Mouse (Mus musculus) gonadal fat pad, adult 2 months (tissue): ENCODE results near the gene Mgp. TPM values are rescaled to one million over a fixed set of nuclear protein-coding genes. Genes with fewer than 3 reads are reported as not detected.

Source experiments
- DNase-seq: peaks from one replicate; pipeline ENCODE4 v3.0.0-alpha.2; 2012; ENCODE audit warnings: low read depth
- polyA plus RNA-seq: library from polyadenylated mRNA; depleted of rRNA; stranded (reverse); fragments of >200 nt; gene quantifications from 2 replicates; pipeline ENCODE4 v1.2.3, GENCODE M21; 2012; rRNA removed

Gene Mgp
- polyA plus RNA-seq, 1 experiment = 1,037 TPM

DNA sequence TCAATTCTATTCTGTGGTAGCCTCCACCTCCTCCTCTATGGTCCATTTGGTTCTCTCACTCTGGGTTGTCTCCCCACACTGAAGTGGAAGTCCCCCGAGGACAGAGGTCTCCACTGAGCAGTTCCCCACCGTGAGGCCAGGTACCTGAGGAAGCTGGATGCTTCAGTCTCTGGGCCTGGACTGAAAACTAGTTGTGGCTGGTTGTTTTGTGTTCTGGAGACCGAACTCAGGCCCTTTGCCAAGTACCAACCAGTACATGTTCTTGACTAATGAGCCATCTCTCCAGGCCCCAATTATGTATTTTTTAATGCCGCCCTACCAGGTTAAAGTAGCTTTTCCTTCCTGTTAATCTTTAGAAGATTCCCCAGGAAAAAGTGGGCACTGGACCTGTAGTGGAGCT lies 23.3 kb downstream of the Mgp start:
- no peak for DNase-seq

DNA sequence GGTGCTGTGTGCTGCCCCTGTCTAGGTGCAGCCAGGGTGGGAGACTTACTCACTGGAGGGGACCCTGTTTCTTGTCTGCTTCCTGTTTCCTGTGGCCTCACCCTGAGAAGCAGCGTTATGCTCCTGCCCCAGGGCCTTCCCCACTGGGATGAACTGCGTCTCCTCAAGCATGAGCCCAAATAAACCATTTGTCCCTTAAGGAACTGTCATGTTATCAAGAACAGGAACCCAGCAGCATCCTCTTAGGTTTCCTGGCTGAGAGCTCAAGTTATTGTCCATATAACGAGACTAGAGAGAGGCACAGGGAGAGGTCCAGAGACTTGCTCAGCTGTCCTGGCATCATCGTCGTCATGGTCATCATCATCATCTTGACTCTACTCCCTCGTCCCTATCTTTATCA lies 25.4 kb downstream of the Mgp start:
- DNase-seq = no peak

DNA sequence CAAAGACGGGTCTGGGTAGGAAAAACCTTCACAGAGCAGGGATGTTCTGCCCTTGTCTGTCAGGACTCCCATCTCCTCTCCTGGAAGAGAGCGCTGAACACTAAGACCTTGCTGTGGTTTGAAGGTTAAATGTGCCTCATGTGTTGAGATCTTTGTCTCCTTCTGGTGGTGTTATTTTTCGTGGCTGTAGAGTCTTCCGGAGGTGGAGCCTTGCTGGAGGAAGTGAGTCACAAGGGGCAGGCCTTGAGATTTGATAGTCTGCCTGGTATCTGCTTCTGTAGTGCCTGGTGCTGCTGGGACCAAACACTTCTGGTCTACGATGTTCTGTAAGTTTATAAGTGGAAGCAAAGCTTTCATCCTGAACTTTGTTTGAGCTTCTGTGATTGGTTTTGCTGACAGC lies 26.7 kb downstream of the Mgp start:
- DNase-seq = no peak

DNA sequence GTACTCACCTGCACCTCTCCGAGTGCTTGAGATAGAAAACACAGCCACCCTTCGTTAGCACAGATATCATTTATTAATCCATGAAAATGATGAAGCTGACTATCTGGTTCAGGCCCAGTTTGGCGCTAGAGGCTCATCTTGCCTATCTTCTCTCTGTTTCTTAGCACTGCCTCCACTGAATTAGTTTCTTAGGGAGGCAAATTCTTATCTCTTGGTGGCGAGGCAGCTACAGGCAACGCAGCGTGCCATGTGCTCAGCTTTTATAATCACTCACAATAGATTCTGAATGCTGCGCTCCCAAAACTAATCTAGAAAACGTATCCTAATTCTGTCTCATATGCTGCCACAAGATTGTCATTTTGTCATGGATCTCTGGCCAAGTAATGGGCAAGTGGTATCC lies 27.2 kb downstream of the Mgp start:
- DNase-seq = no peak

DNA sequence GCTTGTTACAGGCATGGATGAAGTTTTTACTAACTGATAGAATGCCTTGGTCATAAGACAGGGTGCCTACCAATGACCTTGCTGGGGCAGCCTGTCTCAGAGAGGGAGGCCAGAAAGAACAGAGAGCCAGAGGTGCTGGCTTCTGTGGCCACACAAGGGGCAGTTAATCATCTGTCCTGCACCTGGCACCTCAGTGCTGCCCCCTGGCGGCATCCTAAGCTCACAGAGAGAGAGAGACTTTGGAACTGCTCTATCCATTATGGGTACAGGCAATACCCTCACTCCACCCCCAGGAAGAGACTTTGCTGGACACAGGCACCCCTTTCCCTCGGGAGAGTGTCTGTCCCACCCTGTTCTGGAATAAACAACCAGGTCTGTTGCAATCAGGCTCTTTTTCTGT lies 27.8 kb downstream of the Mgp start:
- no peak for DNase-seq

DNA sequence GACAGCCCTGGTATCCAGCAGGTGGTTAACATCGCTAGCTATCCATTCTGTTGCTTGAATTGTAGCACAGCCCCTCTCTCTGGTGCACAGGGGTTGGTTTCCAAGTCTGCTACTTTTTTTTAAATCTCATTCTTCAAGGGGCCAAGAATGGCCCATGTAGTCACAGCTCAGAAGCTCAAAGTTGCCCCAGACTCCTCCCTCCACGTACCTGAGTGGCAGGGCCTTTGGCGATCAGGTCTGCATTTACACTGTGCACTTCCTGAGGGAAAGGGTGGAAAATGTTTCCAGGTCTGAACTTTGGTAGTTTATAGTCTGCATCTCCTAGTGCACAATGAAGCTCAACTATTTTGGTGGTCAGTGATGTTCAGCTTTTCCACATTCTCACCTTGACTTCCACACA lies 28.4 kb downstream of the Mgp start:
- no peak for DNase-seq

DNA sequence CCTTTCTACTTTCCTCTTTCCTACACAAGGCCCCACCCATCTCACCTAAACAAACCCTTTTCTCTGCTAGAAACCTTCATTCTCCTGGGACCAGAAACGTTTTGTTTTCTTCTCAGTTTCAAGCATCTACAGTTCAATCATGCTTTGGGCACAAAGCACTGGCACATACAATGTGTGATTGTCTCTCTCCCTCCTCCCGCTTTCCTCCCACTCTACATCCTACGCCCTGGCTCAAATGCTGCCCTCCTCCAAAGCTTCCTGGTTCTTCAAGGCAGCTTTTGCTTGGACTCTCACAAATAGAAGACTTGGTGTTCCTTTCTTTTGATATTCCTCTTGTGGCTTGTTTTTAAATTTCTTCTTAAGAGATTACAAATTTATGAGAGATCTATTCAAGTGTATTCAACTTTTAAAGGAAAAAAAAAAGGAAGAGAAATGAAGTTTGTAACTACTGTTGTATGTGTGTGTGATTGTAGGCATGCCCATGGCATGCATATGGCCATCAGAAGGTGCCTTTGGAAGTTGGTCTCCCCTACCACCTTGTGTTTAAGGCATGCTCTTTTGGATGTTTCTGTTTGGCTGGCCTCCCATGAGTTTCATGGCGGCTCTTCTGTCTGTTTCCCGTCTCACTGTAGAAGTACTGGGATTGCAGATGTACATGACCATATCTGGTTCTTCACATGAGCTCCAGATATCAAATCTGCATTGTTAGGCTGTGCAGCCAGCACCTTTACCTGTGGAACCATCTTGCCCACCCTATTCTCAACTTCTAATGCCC lies 29.7 kb downstream of the Mgp start:
- DNase-seq = no peak

DNA sequence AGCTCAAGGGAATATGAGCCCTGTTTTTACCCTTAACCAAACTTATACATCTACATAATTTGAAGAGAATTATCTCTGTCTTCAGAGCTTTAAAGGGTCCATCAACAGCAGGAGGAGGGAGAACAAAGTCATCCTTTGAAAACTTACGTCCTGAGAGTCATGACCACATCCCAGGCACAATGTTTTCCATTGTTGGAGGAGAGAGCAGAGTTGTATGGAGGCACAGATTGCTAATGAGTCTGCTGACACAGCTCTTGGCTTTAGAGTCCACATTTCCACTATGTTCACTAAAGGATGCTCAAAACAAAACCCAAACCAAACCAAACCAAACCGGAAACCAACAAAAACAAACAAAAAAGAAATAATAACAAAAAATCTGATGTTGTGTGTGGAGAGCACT lies 30.7 kb downstream of the Mgp start:
- DNase-seq = no peak

DNA sequence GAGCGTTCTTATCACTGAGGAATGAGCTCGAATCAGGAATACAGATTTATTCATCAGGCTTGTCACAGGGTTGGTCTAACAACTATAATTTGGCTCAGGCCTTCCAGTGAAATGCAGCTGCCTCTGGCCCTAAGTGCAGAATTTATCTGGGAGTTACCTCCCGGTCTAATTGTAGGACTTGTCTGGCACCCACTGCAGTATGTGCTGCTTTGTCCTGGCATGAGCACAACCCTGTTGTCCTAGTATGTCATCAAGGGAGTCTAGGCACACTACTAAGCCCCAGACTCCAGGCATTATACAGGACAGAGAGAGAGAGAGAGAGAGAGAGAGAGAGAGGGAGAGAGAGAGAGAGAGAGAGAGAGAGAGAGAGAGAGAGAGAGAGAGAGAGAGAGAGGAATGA lies 38.3 kb downstream of the Mgp start:
- DNase-seq = no peak

DNA sequence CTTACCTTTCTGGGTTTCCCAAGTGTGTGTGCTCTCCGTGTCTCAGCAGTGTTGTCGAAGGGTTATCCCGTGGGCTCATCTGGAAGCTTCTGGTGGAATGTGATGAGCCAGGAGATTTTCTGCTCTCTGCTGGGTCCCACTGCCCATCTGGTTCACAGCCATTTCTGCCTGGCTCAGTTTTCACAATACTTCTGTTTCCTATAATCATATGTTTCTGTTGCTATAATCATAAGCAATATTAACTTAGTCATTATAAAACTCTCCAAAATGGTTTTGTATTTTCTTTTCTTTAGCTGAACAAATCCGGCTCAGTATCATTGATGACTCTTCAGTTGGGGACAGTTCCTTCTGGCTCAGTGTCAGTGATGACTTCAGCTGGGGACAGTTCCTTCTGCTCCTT lies 40.3 kb downstream of the Mgp start, which contains the start of gene Smco3:
TSS of gene Smco3 (minus strand) at position 101 of the 400 bp plus-strand sequence.
- no peak for DNase-seq

DNA sequence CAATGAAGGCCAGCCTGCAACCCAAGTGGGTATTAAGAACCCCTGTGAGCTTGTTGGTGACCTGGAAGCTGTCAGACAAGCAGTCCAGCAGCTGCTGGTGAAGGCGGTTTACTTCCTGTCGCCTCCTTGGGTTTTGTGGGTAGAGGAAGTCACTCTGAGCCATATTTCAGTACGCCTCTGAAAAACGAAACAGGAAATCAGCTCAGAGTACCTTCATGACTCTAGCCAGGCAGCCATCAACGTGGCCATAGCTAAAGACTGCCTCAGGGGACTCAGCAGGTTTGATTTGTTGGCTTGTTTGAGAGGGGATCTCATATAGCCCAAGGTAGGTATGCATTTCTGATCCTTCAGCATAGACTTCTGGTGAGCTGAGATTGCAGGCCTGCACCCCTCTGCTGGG lies 43.9 kb downstream of the Mgp start:
- DNase-seq = no peak

DNA sequence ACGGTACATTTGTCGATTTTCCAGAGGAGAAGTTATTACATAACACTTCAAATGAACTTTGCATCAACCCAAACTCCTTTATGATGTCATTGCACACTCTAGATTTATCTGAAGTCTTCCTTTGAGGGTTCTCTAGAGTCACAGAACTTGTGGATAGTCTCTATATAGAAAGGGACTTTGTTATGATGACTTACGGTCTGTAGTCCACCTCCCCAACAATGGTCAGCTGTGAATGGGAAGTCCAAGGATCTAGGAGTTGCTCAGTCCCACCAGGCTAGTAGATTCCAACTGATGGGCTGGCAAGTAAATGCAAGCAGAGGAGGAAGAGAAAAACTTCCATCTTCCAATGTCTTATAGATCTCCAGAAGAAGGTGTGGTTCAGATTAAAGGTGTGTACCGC lies 46.9 kb downstream of the Mgp start:
- DNase-seq = no peak

DNA sequence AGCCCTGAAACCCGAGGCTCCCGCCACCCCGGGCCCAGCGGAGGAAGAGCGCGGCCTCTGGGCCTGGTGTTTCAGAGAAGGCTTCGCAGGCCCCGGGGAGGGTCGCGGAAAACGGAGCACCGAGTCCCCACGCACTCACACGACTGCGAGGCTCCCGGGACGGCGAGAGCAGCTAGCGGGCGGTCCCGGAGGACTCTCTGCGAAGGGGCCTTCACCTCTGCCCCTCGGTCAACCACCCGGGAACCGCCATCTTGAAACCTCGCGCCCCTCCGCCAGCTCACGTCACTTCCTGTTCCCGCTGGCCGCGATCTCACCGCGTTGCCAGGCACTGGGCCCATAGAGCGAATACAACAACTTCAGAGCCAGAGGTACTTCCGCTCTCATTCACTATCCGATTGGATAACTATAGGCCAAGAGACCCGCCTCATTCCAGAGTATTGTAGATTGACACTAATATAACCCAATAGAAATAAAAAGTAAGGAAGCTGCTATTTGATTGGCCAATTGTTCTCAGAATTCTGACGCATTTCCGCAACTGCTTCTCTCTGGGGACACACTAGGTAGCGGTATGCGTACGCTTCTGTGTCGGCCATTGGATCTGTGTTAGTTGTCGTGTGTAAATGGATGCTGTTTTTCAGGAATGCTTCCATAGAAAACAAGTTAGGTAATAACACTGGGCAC lies 47.6 kb downstream of the Mgp start, which contains the start of gene Wbp11:
TSS of gene Wbp11 (minus strand) at position 353 of the 681 bp plus-strand sequence.
- peak; percentile 94 for DNase-seq

DNA sequence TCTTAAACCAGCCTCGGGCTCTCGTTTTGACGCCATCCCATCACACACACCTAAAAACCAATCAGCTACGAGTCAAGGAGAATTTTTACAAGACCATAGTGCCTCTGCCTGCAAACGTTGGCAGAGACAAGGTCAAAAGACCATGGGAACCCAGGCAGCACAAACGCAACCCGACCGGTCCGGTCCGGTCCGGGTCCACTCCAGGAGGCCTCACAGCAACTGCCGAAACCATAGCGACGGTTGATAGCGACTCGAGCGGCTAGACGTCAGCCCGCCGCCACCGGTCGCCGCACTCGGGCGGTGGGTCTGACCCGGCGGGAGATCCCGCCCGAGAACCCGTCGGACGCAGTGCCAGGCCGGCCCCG lies 48.1 kb downstream of the Mgp start, which contains the start of gene BC049715:
TSS of gene BC049715 (plus strand) at position 111 of the 365 bp plus-strand sequence.
- no peak for DNase-seq

DNA sequence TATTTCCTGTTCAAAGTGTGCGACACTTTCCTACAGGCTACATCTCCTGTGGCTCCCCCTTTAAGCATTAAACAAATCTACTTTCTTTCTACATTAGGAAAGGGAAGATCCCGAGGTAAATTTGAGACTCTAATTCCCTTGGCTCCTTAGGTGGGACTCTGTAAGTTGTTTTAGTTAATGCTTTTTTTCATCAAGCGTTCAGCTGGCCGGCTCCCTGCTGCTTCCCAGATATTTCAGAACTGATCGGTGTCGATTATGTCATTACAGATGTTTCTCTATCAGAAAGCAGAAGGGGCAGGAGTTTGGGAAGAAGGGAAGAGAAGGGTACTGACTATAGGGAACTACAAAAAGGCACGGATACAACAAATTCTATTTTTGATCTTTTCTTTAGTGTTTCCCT lies 48.5 kb downstream of the Mgp start:
- no peak for DNase-seq

DNA sequence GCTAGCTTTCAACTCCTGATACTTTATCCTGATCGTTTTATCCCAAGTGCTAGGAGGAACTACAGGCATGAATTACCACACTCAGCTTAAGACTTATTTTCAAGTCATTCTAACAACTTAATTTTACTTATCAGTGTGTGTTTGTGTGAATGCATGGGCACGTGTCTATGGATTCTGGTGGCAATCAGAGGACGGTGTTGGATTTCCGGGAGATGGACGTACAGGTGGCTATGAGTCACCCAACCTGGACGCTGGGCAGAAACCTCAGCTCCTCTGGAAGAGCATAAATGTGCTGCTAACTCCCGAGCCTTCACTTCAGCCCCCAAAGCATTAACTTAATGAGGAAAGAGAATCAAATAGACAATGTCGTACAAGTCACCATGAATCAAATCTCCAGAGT lies 50.6 kb downstream of the Mgp start:
- DNase-seq = no peak

Other genes with a start within 250 kb of the Mgp start
- 21.5 and 35.8 TPM in 2 replicates for gene Plbd1, start 213.9 kb downstream of the Mgp start, polyA plus RNA-seq
- 0.04 and 0.09 TPM in 2 replicates for gene Gucy2c, start 94.1 kb downstream of the Mgp start, polyA plus RNA-seq
- 0.66 and 0.97 TPM in 2 replicates for gene Hist4h4, start 71.4 kb downstream of the Mgp start, polyA plus RNA-seq
- 224 and 310 TPM in 2 replicates for gene H2afj, start 67.6 kb downstream of the Mgp start, polyA plus RNA-seq
- gene BC049715, start 48.2 kb downstream of the Mgp start, polyA plus RNA-seq = 0.86 and 2.3 TPM in 2 replicates
- gene Wbp11, start 47.6 kb downstream of the Mgp start, polyA plus RNA-seq = 25.2 and 34.8 TPM in 2 replicates
- gene Smco3, start 40.4 kb downstream of the Mgp start, polyA plus RNA-seq = 0.08 and 0.12 TPM in 2 replicates
- gene Art4, start 18.1 kb downstream of the Mgp start, polyA plus RNA-seq = 10.3 and 12.8 TPM in 2 replicates
- 0.08 TPM in 2 replicates for gene Erp27, start 46.4 kb upstream of the Mgp start, polyA plus RNA-seq
- gene Pde6h, start 48.0 kb upstream of the Mgp start, polyA plus RNA-seq = 0.30 and 23.6 TPM in 2 replicates
- 46.4 and 53.8 TPM in 2 replicates for gene Arhgdib, start 66.1 kb upstream of the Mgp start, polyA plus RNA-seq